Mouse (Mus musculus) mouse trophoblast stem cell (cell line): Measurements from ENCODE around the gene Dnah17.

Source experiments
- in situ Hi-C, 2 experiments: fragments of 300-500 bp; cut with MseI, MboI; formaldehyde crosslinking; loops; 2 replicates in 1 of 2; 3 replicates in 1 of 2; pipeline ENCODE4 v1.15.1; 2025

Gene Dnah17

GRCm38 (mm10) chr11:117995255-117995654 is 135.2 kb downstream of the Dnah17 start:
- in situ Hi-C loops, result no loop called here

- in situ Hi-C loops, result no loop called here
Measured at GRCm38 (mm10) chr11:117994250-117995057, 136.0 kb downstream of the Dnah17 start.

- in situ Hi-C loops, result no loop called here
Measured at GRCm38 (mm10) chr11:117993190-117994175, 137.0 kb downstream of the Dnah17 start.

GRCm38 (mm10) chr11:117991502-117992470 is 138.6 kb downstream of the Dnah17 start:
- in situ Hi-C loops, result no loop called here

- in situ Hi-C loops, result no loop called here
Measured at GRCm38 (mm10) chr11:117989926-117990325, 140.5 kb downstream of the Dnah17 start.

GRCm38 (mm10) chr11:117989241-117989640 is 141.2 kb downstream of the Dnah17 start:
- in situ Hi-C loops, result no loop called here

- in situ Hi-C loops, result no loop called here
Measured at GRCm38 (mm10) chr11:117987968-117988367, 142.5 kb downstream of the Dnah17 start.

- in situ Hi-C loops, result no loop called here
Measured at GRCm38 (mm10) chr11:117987032-117987451, 143.4 kb downstream of the Dnah17 start.

GRCm38 (mm10) chr11:117986126-117987031 is 144.1 kb downstream of the Dnah17 start, which contains the start of gene Pgs1:
Gene Pgs1, plus strand, starts transcription at chr11:117986292.
- in situ Hi-C loops, result no loop called here

GRCm38 (mm10) chr11:117983770-117984169 is 146.7 kb downstream of the Dnah17 start:
- in situ Hi-C loops, result no loop called here

- in situ Hi-C loops, result no loop called here
Measured at GRCm38 (mm10) chr11:117982426-117982825, 148.0 kb downstream of the Dnah17 start.

- in situ Hi-C loops, result no loop called here
Measured at GRCm38 (mm10) chr11:117979388-117979787, 151.0 kb downstream of the Dnah17 start.

- in situ Hi-C loops, result no loop called here
Measured at GRCm38 (mm10) chr11:117977694-117978360, 152.6 kb downstream of the Dnah17 start.

GRCm38 (mm10) chr11:117976081-117976582 is 154.3 kb downstream of the Dnah17 start:
- in situ Hi-C loops, result no loop called here

- in situ Hi-C loops, result no loop called here
Measured at GRCm38 (mm10) chr11:117975211-117975967, 155.0 kb downstream of the Dnah17 start.

GRCm38 (mm10) chr11:117974327-117975125 is 155.9 kb downstream of the Dnah17 start:
- in situ Hi-C loops, result loop anchor here in 1 of 2 experiments (5.0 kb wide), 1 partner anchor 43 kb away; no protein-coding TSS in a partner anchor

GRCm38 (mm10) chr11:117973569-117973968 is 156.9 kb downstream of the Dnah17 start:
- in situ Hi-C loops, result loop anchor here in 1 of 2 experiments (5.0 kb wide), 1 partner anchor 44 kb away; no protein-coding TSS in a partner anchor
